Mouse (Mus musculus) kidney, adult 2 months (tissue): Measurements from ENCODE around the gene Rgl3.

Experiments used
- CTCF ChIP-seq: fragments of 200-500 bp; conservative IDR thresholded peaks from 2 replicates; pipeline ENCODE4 v1.5.1; 2011; ENCODE audit warnings: low read depth, mild to moderate bottlenecking, control low read depth, low read length, moderate library complexity, mixed read lengths; ENCODE audit not compliant: insufficient read depth, insufficient read length
- POLR2A ChIP-seq: fragments of 200-500 bp; IDR thresholded peaks from one replicate; pipeline ENCODE4 v1.6.1; 2011; ENCODE audit warnings: low read depth, low read length, control low read depth

DNA sequence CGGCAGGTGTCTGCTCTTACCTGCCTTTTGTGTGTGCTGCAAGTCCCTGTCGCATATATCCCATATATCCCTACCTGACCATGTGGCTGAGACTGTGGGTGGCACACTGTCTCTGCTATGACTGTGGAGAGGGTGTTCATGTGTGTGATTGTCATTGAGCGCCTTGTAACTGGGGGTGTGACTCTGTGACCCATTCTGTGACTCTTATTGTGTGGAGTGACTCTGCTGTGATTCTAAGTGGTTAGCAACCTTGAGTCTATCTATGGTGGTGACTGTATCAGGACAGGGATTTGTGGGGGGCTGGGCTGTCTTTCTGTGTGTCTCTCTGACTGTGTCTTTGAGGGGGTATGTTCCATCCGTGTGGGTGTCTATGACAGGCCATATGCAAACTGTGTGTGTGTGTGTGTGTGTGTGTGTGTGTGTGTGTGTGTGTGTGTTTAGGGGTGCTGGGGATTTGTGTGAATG, 51.5 kb downstream of the Rgl3 start:
- TF ChIP-seq CTCF (no peak), POLR2A (no peak)
